Mouse (Mus musculus): Measurements from ENCODE around the gene Bicc1. TPM values are rescaled to one million over a fixed set of nuclear protein-coding genes. Genes with fewer than 3 reads are reported as not detected.

Bicc1 gene
- polyA plus RNA-seq (2012; ENCODE audit: insufficient read depth, insufficient read length, missing spikeins): 2.5 and 4.2 TPM in 2 replicates

GRCm38 (mm10) chr10:71159676-71160235, at the start of gene Bicc1:
TSS of gene Bicc1 (minus strand) at chr10:71159700.
- Histone ChIP-seq H3K27ac (replicated peaks; ENCODE audit: low read depth, low read length) (peak within 1 kb of the TSS; percentile 28), H3K4me3 (ENCODE audit: insufficient read depth, low read depth, low read length) (peak within 1 kb of the TSS; percentile 77), H3K4me1 (ENCODE audit: control insufficient read depth, insufficient read depth, insufficient read length, low read length) (no peaks in the 10 kb centered on the region)

DNA sequence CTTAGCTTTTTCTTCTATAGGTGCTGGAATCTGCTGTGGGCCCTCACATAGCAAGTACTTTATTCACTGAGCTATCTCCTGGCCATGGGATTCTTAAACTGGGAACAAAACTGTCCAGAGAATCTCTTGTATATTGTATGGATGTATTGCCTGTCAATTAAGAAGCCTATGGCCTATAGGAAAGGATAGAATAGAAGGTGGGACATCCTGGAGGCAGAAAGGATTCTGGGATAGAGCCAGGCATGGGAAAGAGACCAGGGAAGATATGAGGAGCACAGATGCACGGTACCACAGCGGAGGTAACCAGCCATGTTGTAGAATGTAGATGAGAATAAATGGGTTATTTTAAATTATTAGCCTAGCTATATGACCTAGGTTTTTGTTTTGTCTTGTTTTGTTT, 42.0 kb upstream of the Bicc1 start:
- H3K4me3 ChIP-seq (ENCODE audit: insufficient read depth, low read depth, low read length): no peak overlapping the region
- H3K4me1 ChIP-seq (ENCODE audit: control insufficient read depth, insufficient read depth, insufficient read length, low read length): no peaks in the 10 kb centered on the region

GRCm38 (mm10) chr10:71200964-71201363, 41.5 kb upstream of the Bicc1 start:
- 0 out of 2 replicates have a peak, but pooled peaks cover 2% of the 10 kb centered on the region for H3K4me1 ChIP-seq (ENCODE audit: control insufficient read depth, insufficient read depth, insufficient read length, low read length)
- no peak overlapping the region for H3K27ac ChIP-seq (replicated peaks; ENCODE audit: low read depth, low read length)
- no peak overlapping the region for H3K4me3 ChIP-seq (ENCODE audit: insufficient read depth, low read depth, low read length)

More for the DNA sequence above, 42.0 kb upstream of the Bicc1 start:
- H3K27ac ChIP-seq (replicated peaks; ENCODE audit: low read depth, low read length): no peak overlapping the region

DNA sequence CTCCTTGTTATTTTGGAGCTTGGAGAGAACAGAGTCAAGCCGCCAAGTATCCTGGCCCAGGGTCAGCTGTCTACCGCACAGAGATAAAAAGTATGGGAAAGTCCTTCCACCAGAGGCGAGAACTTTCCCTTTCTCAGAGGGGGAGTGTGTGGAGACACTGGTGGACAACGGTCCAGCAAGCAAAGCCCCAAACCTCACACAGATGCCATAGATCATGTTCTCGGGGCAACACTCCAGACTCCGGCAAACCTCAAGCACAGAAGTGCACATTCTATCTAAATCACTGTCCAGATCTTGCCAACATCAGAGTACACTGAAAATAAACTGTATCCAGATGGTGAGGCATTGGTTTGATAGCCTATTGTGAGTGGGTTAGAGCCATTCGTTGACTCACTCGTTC, 39.2 kb upstream of the Bicc1 start:
- Histone ChIP-seq H3K4me3 (ENCODE audit: insufficient read depth, low read depth, low read length) (no peak overlapping the region), H3K4me1 (ENCODE audit: control insufficient read depth, insufficient read depth, insufficient read length, low read length) (peaks cover 5% of the 10 kb centered on the region; the same call in 1 of the 2 replicates), H3K27ac (replicated peaks; ENCODE audit: low read depth, low read length) (no peak overlapping the region)

GRCm38 (mm10) chr10:71197036-71197785, 37.7 kb upstream of the Bicc1 start:
- H3K27ac ChIP-seq (replicated peaks; ENCODE audit: low read depth, low read length): no peak overlapping the region
- H3K4me3 ChIP-seq (ENCODE audit: insufficient read depth, low read depth, low read length): no peak overlapping the region
- peaks cover 5% of the 10 kb centered on the region; the same call in 1 of the 2 replicates for H3K4me1 ChIP-seq (ENCODE audit: control insufficient read depth, insufficient read depth, insufficient read length, low read length)

DNA sequence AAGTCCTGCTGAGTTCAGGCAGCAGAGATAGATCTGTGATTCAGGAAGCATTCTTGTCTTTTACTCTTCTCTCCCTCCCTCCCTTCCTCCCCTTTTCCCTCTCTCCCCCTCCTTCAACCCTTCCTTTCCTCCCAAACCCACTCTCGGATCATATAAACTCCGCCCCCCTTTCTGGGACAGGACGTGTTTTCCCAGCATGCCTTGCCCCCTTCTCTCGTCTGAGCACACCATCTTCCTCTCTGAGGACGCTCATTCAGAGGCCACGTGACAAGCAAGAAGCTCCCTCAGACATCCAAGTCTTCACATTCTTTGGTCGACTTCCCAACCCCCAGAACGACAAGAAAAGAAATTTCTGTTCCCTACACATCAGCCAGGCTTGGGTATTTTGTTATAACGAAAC, 36.0 kb upstream of the Bicc1 start:
- Histone ChIP-seq H3K4me3 (ENCODE audit: insufficient read depth, low read depth, low read length) (no peak overlapping the region), H3K4me1 (ENCODE audit: control insufficient read depth, insufficient read depth, insufficient read length, low read length) (peaks cover 5% of the 10 kb centered on the region; the same call in 1 of the 2 replicates), H3K27ac (replicated peaks; ENCODE audit: low read depth, low read length) (no peak overlapping the region)

DNA sequence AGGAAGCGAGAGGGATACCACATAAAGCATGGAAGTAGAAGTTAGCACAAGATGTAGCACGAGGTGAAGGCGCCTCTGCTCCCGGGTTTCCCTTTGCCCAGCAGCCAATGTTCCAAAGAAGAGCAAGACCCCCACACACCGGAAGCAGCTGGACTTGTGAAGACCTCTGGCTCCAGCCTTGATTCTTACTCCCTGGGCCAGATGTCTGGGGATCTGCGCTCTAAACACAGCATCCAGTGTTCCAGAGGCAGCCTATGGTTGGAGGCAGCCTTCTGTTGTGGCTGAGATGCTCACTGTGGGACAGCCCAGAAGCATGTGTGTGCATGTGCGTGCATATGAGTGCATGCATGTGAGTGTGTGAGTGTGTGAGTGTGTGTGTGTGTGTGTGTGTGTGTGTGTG, 35.2 kb upstream of the Bicc1 start:
- no peak overlapping the region for H3K27ac ChIP-seq (replicated peaks; ENCODE audit: low read depth, low read length)
- H3K4me1 ChIP-seq (ENCODE audit: control insufficient read depth, insufficient read depth, insufficient read length, low read length): peaks cover 5% of the 10 kb centered on the region; the same call in 1 of the 2 replicates
- H3K4me3 ChIP-seq (ENCODE audit: insufficient read depth, low read depth, low read length): no peak overlapping the region

- peaks cover 5% of the 10 kb centered on the region; the same call in 1 of the 2 replicates for H3K4me1 ChIP-seq (ENCODE audit: control insufficient read depth, insufficient read depth, insufficient read length, low read length)
- no peak overlapping the region for H3K27ac ChIP-seq (replicated peaks; ENCODE audit: low read depth, low read length)
- no peak overlapping the region for H3K4me3 ChIP-seq (ENCODE audit: insufficient read depth, low read depth, low read length)
Observed at GRCm38 (mm10) chr10:71193319-71193718, 33.8 kb upstream of the Bicc1 start.

DNA sequence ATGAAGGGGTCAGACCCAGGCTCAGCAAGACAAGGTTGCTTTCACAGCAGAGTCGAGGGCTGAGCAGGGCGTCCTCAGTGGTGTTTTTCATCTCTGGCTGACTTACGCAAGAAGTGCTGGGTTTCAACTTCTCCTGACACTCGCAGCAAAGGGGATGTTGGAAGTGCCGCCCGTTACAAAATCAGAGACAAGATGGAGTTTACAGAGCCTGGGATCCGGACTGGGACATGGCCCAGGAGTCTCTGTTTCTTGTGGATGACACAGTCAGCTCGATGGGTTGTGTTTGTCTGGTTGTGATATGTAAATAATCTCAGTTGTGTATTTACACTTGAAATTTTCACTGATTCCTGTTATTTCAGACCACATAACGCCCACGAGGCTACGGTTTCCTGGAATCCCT, 33.4 kb upstream of the Bicc1 start:
- no peak overlapping the region for H3K4me3 ChIP-seq (ENCODE audit: insufficient read depth, low read depth, low read length)
- H3K27ac ChIP-seq (replicated peaks; ENCODE audit: low read depth, low read length): 0 out of 2 replicates have a peak overlapping the region, but pooled peaks have one; percentile 42

GRCm38 (mm10) chr10:71188681-71189080, 29.2 kb upstream of the Bicc1 start:
- Histone ChIP-seq H3K4me3 (ENCODE audit: insufficient read depth, low read depth, low read length) (no peak overlapping the region), H3K27ac (replicated peaks; ENCODE audit: low read depth, low read length) (no peak overlapping the region), H3K4me1 (ENCODE audit: control insufficient read depth, insufficient read depth, insufficient read length, low read length) (no peaks in the 10 kb centered on the region)

More for the DNA sequence above, 33.4 kb upstream of the Bicc1 start:
- H3K4me1 ChIP-seq (ENCODE audit: control insufficient read depth, insufficient read depth, insufficient read length, low read length): peaks cover 5% of the 10 kb centered on the region; the same call in 1 of the 2 replicates

- H3K4me3 ChIP-seq (ENCODE audit: insufficient read depth, low read depth, low read length): no peak overlapping the region
- no peak overlapping the region for H3K27ac ChIP-seq (replicated peaks; ENCODE audit: low read depth, low read length)
- no peaks in the 10 kb centered on the region for H3K4me1 ChIP-seq (ENCODE audit: control insufficient read depth, insufficient read depth, insufficient read length, low read length)
Observed at GRCm38 (mm10) chr10:71185059-71185458, 25.6 kb upstream of the Bicc1 start.

- no peaks in the 10 kb centered on the region for H3K4me1 ChIP-seq (ENCODE audit: control insufficient read depth, insufficient read depth, insufficient read length, low read length)
- H3K4me3 ChIP-seq (ENCODE audit: insufficient read depth, low read depth, low read length): no peak overlapping the region
- no peak overlapping the region for H3K27ac ChIP-seq (replicated peaks; ENCODE audit: low read depth, low read length)
Observed at GRCm38 (mm10) chr10:71183339-71184031, 24.0 kb upstream of the Bicc1 start.

DNA sequence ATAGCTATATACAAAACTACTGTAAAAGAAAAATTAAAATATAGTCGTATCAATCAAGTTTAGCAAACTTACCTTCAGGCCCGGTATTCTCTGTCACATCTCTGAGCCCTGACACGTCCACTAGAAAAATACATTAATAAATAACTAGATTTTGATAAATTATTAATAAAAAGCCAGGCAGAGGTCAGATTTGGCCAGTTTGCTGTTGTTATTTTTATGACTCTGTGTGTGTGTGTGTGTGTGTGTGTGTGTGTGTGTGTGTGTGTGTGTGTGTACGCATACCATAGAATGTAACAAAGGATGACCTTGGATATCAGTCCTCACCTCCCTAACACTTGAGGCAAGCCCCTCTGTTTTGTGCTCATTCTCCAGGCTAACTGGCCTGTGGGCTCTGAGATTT, 22.4 kb upstream of the Bicc1 start:
- Histone ChIP-seq H3K4me1 (ENCODE audit: control insufficient read depth, insufficient read depth, insufficient read length, low read length) (no peaks in the 10 kb centered on the region), H3K27ac (replicated peaks; ENCODE audit: low read depth, low read length) (no peak overlapping the region)

GRCm38 (mm10) chr10:71181091-71181490, 21.6 kb upstream of the Bicc1 start:
- Histone ChIP-seq H3K4me3 (ENCODE audit: insufficient read depth, low read depth, low read length) (no peak overlapping the region), H3K27ac (replicated peaks; ENCODE audit: low read depth, low read length) (no peak overlapping the region), H3K4me1 (ENCODE audit: control insufficient read depth, insufficient read depth, insufficient read length, low read length) (no peaks in the 10 kb centered on the region)

More for the DNA sequence above, 22.4 kb upstream of the Bicc1 start:
- H3K4me3 ChIP-seq (ENCODE audit: insufficient read depth, low read depth, low read length): no peak overlapping the region

DNA sequence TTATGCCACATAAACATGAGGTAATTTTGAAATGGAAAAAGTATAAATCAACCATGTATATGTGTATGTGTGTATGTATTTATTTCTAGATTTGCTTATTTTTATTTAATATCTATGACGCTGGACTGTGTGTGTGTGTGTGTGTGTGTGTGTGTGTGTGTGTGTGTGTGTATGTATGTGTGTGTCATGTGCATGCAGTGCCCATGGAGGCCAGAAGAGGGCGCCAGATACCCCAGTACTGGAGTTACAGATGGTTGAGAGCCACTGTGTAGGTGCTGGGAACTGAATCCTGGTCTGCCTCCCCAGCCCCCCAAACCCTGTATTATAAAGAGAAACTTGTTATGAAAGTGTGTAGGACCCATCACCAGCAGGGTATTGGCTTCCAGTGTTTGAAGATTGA, 20.6 kb upstream of the Bicc1 start:
- Histone ChIP-seq H3K4me3 (ENCODE audit: insufficient read depth, low read depth, low read length) (no peak overlapping the region), H3K27ac (replicated peaks; ENCODE audit: low read depth, low read length) (no peak overlapping the region), H3K4me1 (ENCODE audit: control insufficient read depth, insufficient read depth, insufficient read length, low read length) (no peaks in the 10 kb centered on the region)

Data from brown adipose tissue, adult 24 weeks (tissue).